Mouse (Mus musculus) cerebellum, adult 18-20 months (tissue): ENCODE results near the gene Pik3r1.

Experiments
- DNase-seq, 2 experiments: peaks; one replicate each; pipeline ENCODE4 v3.0.0; 2021

Gene Pik3r1

DNA sequence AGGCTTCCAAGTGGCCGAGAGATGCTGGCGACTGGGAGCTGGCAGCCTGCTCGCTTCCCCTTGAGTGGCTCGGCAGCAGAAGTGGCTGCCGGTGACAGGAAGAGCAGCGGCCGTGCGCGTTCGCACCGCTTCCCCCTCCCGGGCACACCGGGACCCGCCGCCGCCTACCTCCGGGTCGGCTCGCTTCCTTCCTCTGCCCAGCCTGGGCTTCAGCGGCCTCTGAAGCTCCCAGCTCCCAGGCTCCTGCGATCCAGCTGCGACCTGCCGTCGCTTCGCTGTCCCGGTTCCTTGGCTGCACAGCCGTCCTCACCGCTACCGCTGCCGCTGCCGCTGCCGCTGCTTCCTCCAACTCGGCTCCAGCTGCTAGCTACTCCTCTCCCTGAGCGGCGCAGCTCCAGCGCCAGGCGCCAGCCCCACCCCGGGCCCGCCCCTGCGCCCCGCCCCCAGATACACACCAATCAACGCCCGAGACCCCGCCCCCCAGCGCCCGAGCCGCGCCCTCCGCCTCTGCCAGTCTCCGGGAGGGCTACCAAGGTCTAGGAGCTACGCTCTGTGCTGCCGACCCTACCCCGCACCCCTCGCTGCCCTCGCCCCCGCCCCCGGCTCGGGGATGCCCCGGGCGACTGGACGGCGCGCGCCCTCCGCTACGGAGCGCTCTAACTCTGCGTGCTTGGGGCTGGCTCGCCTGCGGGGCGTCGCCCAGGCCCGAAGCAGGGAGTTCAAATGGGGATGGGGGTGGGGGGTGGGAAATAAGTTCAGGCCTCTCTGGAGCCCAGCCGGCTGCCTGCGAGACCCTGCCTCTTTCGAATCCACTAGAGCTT, at the start of gene Pik3r1:
Gene Pik3r1 (minus strand): TSS at position 409 of the 821 bp plus-strand sequence.
- peak; percentile 96 to 97 for DNase-seq

DNA sequence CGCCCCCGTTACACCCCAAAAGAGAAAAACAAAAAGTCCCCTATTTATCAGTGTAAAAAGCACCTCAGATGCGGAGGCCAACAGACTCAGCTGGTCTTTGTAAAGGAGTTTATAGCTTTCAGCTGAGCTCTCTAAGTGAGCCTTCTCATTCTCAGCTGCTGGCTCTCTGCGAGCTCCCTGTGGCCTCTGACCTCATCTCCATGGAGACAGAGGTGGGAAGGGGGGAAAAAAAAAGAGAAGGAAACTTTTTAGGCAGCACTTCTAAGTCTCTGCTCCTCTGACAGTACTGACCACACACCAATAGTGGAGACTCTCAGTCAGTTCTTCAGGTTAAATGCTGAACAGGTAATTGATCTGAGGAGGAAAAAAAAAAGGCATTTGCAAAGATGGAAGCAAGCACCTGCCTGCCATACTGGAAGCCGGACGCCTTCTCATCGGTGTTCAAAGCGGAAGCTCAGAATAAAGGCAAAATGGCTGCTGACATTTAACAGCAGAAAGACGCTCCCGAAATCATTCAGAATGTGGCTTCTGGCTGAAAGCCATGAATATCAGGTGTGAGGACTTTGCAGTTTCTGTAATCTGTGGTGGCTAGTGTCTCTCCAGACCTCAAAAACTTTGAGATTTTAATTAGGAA, 45.4 kb upstream of the Pik3r1 start:
- DNase-seq = no peak

DNA sequence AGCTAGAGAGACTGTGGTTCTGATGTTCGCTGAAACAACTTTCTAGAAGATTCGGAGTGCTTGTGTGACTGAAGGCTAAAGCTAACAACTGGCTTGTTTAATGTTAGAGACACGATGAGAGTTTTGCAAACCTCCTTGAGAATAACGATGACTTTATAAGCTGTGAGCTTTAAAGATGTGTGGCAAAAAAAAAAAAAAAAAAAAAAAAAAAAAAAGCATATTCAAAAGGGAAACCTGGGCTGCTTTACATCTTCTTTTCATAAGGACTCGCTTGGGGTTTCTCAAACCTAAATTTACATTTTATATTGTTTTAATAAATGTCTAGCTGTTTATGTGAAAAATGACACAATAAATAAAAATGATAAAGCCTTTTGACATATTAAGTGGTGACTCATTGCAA, 44.3 kb upstream of the Pik3r1 start:
- DNase-seq = no peak

DNA sequence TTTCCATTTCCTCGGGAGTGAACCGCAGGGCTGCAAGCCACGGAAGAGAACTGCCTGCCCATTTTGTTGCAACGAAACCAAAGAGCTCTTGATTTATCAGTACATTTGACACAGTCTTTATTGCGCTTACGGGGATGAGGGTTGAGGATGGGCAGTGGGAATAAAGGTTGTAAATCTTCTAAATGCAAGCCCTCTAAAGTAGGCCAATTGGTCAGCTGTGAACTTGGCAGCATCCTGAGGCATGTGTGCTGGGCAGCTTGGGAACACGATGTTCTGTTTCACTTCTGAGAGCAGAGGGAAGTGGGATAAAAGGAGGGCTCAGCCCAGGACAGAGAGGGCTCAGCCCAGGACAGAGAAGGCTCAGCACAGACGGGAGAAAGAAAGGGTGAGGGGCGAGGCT, 43.9 kb upstream of the Pik3r1 start:
- peak; percentile 13 to 19 for DNase-seq

DNA sequence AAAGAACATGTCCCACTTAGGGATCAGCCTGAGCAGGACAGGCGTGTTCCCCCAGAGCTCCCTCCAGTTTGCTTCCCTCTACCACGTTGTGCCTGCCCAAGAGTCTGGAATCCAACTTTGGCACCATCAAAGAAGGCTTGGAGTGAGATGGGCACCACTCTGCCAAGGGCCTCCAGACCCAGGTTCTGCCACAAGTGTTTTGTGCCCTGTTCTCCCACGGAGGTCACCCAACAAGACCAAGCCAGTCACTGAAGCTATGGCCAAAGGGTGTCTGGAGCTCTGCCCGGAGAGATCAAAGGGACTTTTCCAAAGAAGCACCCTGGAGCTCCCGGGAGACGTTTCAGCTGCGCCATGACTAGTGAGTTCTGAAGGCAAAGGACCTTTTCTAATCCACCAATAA, 42.6 kb upstream of the Pik3r1 start:
- peak; percentile 7 to 9 for DNase-seq

DNA sequence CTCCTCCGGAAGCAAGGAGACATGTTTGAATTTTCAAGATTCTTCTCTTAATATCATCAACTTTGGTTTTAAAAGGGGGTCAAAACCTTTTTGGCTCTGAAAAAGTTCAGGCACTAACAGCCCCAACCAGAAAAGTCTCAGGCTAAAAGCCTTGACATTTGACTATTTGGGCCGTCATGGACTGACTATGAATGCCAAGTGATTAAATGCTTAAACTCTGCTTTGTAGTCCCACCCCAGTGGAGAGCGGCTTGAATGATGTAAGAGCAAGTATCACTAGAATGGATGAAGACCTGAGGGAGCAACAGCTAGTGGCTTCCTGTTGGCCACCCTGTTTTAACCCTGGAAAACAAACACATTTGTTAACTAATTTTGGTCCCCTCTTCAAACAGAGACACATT, 41.8 kb upstream of the Pik3r1 start:
- no peak for DNase-seq

DNA sequence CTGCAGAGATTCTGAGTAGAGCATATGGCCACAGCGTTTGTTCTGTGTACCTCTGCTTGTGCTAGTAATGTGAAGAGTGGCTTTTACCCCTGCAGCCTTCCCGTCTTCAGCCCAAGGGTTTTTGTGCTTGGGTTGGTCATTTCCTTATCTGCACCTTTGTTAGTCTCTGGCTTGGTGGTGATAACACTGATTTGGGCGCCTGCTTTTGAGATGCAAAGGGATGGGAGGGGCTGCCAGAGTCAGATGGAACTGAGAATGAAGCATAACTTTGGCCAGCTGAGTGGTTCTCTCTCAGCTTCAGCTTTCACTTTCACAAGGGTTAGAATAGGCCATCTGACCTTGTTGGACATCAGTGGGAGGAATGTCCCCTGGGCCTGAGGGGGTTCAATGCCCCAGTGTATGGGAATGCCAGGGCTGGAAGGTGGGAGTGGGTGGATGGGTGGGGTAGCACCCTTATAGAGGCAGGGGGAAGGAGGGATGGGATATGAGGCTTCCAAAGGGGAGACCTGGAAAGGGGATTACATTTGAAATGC, 37.6 kb upstream of the Pik3r1 start:
- DNase-seq = no peak

DNA sequence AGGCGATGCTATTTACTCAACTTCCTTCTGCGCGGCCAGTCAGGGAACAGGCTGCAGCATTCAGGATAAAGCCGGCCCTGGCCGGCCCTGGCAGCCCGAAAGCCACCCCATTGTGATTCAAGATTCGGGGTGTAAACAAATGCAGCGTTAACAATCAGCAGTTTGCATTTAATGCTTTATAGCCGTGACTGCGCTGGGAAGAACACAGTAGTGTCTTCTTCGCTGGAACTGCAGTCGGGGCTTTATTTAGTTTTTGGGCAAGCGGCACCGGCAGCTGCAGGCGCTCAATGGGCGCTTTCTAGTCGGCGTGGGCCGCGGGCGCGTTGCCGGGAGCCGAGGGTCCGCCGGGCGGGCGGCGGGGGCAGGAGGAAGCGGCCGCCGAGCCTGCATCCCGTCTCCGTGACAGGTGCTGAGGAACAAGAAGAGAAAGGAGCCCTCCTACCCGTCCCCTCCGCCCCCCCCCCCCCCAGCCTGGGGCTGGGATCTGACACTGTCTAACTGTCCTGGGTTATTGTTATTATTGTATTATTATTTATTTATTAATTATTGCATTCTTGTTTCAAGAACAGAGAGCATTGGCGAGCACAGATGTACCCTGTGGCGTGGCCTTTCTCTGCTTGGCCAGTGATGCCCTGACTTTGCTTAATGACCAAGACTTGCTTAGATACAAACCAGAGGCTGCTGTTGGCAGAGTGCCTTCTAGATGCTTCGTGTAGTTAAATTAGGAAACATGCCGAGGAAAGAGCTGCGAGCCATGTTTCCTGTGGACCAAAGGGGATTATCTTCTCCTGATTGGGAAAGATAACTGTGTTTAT, 33.6 kb upstream of the Pik3r1 start:
- peak; percentile 34 to 57 for DNase-seq

DNA sequence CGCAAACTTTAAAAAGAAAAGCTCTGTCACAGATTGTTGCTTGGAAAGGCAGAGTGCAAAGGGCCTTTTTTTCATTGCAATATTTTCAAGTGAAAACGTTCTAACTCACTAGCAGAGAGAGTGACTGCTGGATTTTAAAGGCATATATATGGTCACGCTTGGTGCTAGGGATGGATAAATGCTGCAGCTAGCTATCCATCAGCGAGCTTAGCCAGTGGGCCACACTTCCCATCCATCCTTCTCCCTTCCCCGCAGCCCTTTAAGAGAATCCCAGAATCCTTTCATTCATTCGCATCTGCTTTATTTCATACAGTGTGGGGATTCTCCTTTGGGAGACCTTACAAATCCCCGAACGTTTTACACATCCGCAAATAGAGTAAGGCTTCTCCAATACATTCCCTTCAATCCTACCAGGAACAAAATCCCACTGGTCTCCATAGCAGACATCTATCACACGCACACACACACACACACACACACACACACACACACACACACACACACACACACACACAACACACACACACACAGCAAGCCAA, 32.9 kb upstream of the Pik3r1 start:
- DNase-seq = no peak

DNA sequence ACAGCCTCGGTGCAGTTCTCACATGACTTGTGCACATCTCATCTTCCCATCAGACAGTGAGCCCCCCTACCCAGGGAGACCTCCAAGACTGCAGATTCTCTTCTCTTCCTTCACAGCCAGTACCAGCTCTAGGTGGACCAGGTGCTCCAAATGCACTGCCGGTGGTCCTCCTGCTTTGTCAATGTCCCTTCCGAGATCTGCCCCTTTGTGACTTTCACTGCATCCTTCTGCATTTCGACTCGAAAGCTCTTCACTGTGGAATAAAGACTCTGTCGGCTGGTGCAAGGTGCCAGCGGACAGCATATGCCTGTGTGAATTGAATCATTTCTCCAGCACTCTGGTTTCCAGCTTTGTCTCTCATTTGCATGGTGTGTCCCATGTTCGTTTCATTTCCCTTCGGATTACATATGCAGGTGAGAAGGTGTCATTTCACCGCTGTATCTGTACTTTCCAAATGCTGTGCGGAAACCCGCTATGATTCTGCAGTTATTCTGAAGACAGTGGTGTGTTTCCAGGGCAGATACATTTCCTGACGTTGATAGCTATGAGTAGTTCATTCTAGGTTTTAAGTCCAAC, 32.1 kb upstream of the Pik3r1 start:
- DNase-seq = no peak

DNA sequence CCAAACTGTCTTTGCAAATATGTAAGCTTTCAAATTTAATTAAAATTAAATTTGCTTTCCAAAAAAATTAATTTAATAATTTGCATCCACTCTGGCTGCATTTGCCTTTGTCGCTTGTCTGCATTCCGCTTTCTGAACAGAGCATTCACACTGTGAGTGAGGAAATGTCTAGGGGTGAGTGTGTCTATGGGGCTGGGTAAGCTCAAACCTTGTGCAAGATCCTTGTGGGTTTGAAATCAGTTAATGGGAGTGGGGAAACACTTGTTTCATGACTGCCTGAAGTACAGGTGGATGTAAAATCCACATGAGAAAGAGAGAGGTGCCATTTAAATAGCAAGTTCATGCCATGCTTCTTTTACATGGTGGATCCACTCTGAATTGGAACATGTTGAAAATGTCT, 31.3 kb upstream of the Pik3r1 start:
- DNase-seq = no peak

DNA sequence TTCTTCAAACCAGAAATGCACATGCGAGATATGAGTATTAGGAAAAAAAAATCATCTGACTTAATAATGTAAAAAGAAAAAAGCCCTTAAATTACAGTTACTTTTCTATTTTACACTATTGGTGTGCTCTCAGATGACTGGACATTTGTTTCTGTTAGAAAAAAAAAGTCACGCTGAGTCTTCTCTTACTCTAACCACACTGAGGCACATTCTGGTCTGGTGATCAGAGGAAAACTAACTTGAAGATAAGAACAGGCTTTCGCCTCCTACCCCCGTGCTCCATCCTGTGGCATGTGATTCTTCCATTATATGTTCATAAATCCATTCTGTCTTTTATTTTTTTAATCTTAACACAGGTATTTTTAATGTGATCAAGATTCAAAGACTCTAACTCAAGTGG, 30.5 kb upstream of the Pik3r1 start:
- no peak for DNase-seq

DNA sequence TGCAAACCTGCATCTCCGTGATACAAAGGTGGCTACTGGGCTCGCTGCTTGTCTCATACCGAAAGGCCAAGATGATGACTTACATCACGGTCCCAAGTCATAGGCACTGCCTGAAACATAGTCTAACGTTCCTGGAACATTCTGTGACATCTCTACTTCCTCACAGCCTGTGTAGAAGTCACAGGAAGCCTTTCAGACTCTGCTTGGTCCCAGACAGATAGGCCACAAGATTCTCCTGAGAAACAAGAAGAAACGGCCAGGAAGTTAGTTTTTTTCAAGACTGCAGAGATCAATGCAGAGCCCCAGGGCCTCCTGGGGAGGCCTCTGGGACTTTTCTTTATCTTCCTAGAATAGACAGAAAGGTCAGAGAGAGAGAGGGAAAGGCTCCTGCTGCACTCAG, 29.0 kb upstream of the Pik3r1 start:
- DNase-seq = no peak

DNA sequence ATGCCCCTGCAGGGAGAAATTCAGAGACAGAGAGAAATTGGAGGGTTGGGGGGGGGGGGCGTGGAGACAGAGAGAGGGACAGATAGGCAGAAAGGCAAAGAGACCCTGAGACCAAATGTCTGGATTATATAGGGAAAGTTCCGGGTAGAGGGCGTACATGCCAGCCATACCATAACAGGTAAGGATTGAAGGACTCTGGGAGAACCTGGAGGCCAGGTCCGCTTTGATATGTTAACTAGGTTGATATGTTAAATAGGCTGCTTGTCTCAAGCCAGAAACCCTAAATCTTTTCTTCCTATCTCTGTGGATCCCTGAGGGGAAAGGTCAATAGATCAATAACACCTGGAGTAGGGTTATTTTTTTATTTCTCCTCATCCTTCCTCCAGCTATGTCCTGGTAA, 17.7 kb upstream of the Pik3r1 start:
- DNase-seq = no peak

DNA sequence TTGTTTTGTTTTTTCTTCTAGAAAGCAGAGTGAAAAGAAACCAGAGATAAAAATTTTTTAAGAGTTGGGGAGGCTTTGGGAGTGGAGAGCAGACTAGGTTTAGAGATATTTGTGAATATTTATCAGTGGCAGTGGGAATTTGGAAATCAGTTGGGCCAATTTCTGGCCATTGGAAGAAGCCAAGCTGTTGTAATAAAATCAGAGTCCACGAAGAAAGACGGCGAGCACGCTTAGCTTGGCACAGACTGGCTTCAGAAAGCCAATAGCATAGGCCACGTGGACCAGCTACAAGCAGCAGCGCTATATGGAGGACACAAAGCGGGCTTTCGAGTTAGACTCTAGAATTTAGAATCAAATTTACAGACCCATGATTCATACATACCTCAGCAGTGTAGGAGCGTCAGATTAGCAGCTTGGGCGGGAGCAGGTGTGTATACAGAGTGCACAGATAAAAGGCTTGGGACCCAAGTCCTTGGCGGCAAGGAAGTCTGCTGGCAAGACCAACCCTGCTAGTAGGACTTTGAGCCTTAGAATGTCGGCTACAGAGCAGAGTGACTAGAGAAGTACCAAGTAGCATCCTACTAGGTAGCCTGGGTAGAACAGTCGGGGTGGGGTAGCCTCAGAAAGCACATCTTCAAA, 16.8 kb upstream of the Pik3r1 start:
- DNase-seq = no peak

DNA sequence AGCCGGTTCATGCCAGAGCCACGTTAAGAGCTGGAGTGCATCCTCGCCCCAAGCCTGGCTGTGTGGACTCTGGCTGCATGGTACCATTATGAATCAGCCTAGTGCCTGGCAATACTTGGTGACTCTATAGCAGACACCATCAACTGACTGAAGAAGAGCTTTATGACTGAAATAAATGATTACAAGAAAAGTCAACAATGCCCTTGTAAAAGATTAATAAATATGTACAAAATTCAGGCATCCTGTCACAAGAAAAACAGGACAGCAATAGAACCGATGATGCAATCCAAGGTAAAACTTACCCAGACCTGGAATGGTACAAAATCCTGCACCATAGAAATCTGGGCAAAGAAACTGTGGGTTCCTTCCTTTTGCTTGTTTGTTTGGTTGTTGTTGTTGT, 11.0 kb upstream of the Pik3r1 start:
- no peak for DNase-seq

DNA sequence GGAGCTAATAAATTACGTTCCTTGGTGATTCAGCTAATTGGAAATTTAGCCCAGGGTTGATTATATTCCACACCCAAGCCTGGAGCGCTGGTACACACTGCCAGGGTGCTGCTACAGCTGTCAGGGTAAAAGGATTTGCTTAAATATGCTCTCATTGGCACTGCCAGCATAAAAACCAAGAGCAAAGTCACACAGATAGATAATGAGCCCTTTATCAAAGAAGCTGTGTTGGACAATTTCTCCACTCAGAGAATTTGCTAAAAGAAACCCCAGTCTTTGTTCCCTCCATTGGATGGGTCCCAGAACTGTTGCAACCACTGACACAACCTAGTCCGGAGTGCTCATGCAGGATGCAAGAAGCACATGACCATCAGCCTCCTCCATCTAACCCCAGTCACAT, 9.8 kb upstream of the Pik3r1 start:
- no peak for DNase-seq

DNA sequence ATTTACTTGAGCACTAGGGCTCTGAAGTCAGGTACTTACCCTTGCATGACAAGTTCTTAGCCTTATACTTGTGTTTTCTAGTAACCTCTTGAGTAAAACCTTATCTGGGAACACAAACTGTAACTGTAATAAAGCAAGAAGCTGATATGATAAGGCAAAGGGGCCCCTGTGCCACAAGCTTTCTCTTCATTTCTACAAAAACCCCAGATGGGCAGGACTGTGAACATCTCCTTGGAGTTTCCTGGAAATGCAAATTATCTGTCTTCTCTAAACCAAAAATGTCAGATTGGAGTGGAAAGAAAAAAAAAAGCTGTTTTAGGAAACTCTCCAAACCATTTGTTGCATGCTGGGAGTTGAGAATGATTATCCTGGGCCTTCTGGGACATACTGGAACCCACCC, 3.1 kb upstream of the Pik3r1 start:
- DNase-seq = no peak

DNA sequence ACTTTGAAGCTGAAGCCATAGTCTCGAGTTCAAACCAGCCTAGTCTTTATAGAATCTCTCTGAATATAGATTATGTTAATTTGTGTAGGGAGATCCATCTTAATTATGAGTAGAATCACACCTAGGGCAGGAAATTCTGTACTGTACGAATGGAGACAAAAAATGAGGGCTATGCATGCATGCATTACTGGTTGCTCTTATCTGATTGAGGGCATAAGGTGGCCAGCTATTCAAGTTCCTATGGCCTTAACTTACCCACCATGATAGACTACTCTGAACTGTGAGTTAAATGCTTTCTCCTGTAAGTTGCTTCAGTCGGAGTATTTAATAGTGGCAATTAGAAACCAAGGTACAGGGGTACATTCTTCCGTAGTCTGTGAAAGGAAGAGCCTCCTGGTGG, 1.9 kb upstream of the Pik3r1 start:
- no peak for DNase-seq

DNA sequence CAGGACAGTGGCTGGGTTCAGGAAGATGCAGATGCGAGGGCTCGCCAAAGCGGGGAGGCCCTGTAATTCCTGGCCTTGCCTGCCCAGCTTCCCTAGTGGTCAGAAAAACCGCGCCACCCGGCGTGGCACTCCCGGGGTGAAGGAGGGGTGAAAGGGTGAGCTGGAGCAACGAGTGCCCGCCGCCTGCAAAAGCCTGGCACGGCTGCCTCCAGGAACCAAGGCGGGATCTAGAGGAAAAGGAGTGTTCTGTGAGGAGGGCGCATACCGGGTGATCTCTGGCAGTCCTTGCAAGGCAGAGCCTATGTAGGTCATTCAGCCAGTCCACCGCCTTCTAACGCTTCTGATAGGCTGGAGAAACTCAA, 594 bp upstream of the Pik3r1 start:
- peak; percentile 76 to 81 for DNase-seq

DNA sequence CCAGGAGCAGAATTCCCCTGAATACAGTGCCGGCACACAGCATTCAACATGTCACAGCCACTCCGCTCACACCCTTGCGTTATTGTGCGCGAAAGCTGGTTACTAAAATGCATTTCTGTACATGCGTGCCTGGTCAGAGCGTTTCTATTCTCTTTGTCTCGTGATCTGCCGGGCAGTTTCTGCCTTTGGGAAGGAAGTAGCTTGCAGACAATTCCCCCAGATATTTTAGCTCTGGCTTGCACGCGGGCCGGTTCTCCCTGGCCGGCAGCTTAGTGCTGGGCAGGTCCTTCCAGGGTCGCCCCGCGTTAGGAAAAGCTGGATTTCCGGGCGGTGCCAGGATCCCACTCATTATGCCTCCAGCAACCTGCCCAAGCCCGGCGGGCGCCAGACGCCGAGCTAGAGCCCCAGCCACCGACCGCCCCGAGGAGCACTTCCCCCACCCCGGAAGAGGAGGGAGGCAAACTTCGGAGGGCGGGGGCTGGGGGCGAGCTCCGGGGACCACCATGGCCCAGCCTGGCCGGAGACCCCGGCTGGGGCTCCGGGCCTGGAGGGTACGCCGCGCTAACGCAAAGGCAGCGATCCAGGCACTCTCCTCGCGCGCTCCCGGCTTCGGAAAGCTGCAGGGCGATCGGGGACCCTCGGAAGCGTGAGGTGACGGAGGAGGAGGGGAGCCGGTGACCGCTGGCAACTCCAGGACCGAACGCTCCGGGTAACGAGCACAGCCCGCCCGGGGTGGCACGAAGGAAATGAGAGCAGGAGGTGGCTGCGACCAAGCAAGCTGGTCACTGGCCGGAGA, 806 bp downstream of the Pik3r1 start:
- peak; percentile 53 to 56 for DNase-seq

DNA sequence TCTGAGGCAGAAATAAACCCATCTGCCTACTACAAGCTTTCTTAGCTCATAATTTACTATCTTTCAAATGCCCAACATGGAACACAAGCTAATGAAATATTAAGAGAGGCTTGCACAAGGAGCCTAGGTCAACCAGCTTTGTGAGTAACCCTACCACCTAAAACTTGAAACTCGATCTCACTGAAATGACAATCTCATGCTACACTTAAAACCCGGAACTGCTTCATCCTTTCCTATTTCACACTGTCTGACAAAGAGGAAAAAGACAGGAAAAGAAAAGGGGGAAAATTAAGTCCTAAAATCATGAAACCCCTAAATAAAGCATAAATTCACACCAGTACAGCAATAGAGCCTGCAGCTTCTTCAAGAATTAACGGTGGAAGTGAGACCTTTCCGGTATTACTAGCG, 1.4 kb downstream of the Pik3r1 start:
- DNase-seq = no peak
